Mouse (Mus musculus): ENCODE data around the gene Immt. TPM values are rescaled to one million over a fixed set of nuclear protein-coding genes. Genes with fewer than 3 reads are reported as not detected.

The Immt gene
- polyA plus RNA-seq (2017; shearing (Covaris generic)): 100 to 1,000 TPM; 149 to 174 TPM

- peak; percentile 83 for ATAC-seq
Measured at GRCm38 (mm10) chr6:71830690-71831580, at the start of gene Immt. Immt (plus strand) TSS chr6:71831331.

DNA sequence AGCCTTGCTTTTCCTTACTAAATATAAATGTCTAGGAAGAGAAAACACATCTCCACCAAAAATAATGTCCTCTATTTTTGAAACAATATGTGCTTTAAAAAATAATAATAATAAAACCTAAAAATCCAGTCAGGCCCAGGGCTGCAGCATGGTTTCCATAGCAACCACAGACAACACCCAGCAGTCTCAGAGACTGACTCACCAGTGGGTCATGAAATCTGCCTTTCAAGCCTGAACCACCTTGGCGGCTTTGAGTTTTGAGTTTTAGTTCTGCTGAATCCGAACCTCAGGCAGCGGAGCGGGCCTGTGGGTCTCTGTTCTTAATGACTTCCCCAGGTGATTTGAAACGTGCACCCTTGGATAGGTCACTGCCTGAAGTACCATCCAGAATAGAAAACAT lies 48.0 kb upstream of the Immt start:
- ATAC-seq: no peak

- no peak for ATAC-seq
Measured at GRCm38 (mm10) chr6:71788348-71788747, 42.8 kb upstream of the Immt start.

DNA sequence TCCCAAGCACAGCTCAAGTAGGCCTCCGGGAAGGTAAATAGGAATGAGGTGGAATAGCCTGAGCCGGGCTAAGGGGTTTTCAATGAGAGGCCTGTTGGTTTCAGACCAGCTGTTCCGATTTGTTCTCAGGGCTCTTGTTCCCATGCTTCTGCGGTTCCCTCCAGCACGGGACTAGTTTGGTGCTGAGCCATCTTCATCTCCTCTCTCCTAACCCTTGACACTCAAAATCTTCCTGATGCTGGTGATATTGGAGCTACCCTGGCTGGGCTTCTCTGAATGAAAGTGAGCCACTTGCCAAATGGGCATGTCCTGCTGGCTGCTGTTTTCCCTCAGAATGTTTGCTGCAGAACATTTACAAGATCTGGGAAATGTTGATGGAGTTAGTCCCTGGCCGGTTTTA lies 39.4 kb upstream of the Immt start:
- ATAC-seq: no peak

GRCm38 (mm10) chr6:71799391-71799790 lies 31.7 kb upstream of the Immt start:
- ATAC-seq: no peak

DNA sequence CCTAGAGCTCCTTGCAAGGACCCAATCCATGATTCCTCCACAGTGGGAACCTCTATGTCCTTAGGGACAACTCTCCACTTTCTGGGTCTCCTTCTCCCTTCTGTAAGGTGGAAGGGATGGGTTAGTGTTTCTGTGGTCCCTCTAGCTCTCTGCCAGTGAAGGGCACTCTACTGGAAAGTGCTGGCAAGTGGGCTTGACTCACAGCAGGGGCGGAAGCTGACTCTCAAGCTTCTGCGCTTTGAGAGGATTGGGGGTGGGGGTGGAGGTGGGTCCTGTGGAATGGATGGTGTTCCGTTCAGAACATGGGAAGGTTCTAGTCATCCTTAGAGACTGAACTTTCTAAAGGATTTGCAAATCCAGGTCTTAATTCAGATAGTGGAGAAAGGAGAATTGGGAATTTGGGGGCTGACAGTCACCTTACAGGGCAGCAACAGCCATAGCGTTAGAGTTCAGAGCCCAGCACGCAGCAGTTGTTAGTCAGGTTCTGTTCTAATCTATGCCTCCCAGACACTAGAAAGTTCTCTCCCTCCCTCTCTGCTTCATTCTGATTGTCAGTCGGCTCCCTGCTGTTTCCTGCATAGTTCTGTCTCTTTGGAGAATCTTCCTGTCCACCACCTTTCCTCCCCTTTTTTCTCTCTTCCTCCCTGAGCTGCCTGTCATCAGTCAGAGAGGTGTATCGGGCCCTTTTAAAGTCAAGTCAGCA lies 30.0 kb upstream of the Immt start:
- no peak for ATAC-seq

GRCm38 (mm10) chr6:71801714-71802094 lies 29.4 kb upstream of the Immt start:
- ATAC-seq: no peak

DNA sequence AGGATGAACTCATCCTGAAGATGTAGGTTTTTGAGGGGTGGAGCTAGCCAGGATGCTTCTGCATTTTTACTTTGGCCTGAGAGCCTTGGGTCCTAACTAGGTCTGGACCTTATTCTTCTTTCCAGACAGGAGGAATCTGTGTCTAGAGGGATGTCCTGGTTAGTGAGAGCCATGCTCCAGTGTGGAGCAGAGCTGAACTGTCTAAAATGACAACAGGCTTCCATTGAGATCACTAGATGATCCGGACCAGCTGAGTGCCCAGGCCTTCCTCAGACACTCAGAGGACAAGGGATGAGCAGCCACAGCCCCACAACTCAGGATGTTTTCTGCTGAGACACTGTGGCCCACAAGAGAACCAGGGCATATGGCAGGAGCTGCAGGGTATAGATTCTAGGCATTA lies 27.5 kb upstream of the Immt start:
- ATAC-seq: no peak

GRCm38 (mm10) chr6:71804061-71804829 lies 26.9 kb upstream of the Immt start:
- peak; percentile 96 for ATAC-seq

DNA sequence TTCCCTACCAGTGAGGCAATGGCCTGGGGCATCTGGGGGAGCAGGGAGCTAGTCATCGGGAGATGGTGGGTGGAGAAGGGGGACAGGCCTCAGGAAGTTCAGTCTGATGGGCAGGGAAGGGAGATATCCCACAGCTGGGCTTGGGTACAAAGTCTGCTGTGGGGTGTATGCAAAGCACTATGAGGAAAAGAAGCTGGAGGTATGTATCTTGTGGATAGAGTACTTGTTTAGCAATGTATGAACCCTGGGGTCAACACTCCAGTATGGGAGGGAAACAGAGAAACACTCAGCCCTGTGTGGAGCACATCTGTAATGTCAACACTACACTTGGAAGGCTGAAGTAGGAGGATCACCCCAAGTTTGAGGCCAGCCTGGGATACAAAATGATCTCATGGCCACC lies 24.4 kb upstream of the Immt start:
- no peak for ATAC-seq

DNA sequence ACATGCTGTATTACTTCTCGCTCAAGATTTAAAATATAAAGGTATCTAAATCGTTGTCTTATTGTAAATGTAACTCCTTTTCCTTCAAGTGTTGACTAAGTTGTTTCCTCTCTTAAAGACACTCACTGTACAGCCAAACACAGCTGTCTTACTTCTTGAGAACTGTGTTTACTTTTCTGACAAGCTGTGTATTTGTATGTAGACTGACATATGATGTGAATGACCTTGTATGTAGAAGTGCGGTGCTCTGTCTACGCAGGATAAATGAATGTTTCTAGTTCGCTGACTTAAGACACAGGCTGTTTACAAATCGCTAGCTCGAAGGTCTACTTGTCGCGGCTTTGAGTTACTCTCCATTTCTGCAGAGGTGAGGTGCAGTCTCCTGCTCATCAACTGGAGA lies 21.2 kb upstream of the Immt start:
- ATAC-seq: no peak

- ATAC-seq: no peak
Measured at GRCm38 (mm10) chr6:71812820-71813219, 18.3 kb upstream of the Immt start.

- ATAC-seq: no peak
Measured at GRCm38 (mm10) chr6:71819764-71820292, 11.3 kb upstream of the Immt start.

DNA sequence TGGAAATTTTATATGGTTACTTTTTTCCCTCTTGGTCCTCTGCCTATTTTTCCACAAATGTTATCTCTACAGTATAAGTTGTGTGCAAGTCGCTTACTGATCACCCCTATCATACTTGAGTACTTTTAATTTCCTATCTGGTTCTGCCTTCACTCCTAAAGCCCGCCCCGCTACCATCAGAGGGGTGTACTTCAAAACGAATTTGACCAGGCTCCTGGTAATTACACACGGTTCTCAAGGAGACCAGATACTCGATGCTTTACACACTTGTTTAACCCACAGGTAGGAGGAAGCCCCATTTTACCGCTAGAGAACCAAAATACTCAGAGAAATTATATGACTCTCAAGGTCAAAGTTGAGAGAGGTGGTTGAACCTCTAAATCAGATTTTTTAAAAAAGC lies 8.0 kb upstream of the Immt start:
- peak; percentile 16 for ATAC-seq

- peak; percentile 97 for ATAC-seq
Measured at GRCm38 (mm10) chr6:71823488-71823887, 7.6 kb upstream of the Immt start.

DNA sequence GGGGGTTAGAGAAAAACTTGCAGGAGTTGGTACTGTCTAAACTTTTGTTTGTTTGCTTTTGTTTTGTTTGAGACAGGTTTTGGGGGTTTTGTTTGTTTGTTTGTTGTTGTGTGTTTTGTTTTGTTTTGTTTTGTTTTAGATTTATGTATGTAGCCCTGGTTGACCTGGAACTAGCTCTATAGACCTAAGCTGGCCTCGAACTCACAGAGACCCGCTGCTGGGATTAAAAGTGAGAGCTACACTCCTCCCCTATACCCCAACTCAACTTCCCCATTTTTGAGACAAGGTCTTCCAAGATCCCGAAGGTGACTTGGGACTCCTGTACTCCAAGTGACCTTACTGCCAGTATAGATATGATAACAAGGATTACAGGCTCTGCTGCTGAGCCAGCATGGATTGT lies 7.2 kb upstream of the Immt start:
- ATAC-seq: no peak

DNA sequence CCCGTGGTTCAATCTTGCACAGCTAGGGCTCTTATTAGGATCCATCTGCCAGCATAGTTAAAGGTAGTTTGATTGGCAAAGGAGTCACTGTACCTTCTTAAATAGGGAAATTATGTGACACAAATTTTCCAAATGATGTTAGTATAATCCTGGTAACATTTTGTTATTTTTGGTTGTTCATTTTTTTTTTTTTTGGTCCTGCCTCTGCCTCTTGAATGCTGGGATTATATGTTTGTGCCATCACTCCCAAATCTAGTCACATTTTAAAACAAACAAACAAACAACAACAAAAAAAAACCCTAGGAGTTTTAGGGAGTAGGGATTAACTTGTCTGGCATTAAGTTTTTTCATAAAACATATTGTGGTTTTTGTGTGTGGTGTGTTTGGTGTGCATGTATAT lies 4.3 kb upstream of the Immt start, which contains the start of gene Mrpl35:
TSS of gene Mrpl35 (minus strand) at position 101 of the 400 bp plus-strand sequence.
- no peak for ATAC-seq

DNA sequence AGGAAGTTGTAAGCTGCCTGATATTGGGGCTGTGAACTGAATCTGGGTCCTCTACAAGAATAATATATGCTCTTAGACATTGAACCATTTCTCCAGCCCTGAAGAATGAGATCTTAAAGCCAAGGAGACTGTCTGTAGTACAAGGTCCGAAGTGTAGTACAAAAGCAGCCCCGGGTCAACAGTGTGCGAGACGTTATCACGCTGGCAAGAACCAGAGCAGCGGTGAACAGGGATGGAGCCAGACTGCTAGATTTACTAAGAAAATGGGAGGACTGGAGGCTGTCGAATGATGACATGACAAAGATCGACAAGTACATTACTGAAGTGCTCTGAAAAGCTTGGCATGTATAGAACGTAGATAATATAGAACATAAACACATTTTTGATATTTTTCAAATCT lies 1.4 kb upstream of the Immt start:
- no peak for ATAC-seq

DNA sequence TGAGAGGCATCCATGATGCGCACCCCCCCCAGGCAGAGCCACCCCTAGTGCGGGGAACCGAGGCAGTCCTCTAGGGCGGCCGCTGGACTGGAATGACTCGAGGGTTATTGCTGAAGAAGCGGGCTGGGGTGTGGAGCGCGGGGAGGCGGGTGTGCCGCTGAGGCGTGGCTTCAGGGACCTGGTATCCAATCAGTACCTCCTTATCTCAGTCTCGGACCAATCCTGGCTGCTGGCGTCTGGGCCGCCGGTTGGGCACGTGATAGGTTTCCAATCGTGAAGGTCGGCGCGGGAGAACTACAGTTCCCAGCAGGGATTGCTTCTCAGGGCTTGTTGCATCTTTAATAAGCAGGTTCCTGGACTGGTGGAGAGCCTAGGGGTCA lies 440 bp downstream of the Immt start:
- ATAC-seq: peak; percentile 94

- no peak for ATAC-seq
Measured at GRCm38 (mm10) chr6:71836811-71837210, 5.7 kb downstream of the Immt start.

DNA sequence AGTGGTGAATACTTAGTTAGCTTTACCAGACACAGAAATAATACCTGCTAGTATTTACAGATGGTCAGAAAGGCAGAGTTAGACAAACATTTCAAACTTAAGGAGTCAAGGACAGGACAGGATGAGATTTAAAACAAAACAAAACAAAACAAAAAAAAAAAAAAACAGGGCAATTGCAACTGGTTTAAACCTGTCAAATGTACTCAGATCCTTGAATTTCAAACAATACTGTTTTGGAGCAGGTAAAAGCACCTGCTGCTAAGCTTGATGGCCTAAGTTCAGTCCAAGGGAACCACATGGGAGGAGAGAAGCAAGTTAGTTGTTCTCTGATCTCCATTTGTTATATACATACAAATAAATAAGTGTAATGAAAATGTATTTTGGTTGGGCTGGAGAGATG lies 8.7 kb downstream of the Immt start:
- no peak for ATAC-seq

DNA sequence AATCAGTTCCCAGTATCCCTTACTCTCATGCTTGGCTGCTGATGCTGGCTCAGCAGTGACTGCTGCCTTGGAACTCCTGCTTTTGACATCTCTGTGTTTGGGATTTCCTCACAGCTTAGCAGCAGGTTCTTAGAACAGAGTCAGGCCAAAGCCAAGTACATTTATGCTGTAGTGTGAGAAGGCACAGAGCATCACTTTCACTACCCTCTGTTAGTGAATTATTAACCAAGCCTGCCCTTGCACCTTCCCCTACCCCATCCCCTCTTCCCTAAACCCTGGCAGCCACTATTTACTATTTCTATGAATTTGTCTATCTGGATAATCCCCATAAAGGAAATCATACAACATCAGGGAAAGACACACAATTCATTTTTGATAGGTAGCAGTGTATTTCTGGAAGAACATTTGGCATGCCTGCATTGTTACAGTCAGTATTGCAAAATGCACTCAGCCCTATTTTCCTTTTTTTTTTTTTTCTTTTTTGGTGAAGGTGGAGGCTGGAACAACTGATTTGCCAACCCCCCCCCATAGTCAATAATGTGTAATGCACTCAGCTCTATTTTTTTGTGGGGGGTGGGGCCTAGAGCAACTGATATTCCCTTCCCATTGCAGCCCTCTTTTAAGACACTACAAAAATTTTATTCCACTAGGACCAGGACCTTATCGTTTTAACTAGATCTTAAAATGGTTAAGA lies 9.6 kb downstream of the Immt start:
- ATAC-seq: no peak
